Mouse (Mus musculus) C2C12 (cell line): ENCODE data around the gene Immp2l.

Source experiments
- CEBPB ChIP-seq: IDR thresholded peaks from one replicate; pipeline ENCODE4 v1.6.1; 2011; ENCODE audit warnings: low read depth, mild to moderate bottlenecking, control low read depth, moderate library complexity
- CTCF ChIP-seq: IDR thresholded peaks from one replicate; pipeline ENCODE4 v1.5.1; 2011; ENCODE audit not compliant: control insufficient read depth, insufficient read depth, insufficient read length
- MAX ChIP-seq: IDR thresholded peaks from one replicate; pipeline ENCODE4 v1.6.1; 2011; ENCODE audit warnings: mild to moderate bottlenecking, control low read depth
- MYOG ChIP-seq: IDR thresholded peaks from one replicate; pipeline ENCODE4 v1.6.1; 2011; ENCODE audit not compliant: control insufficient read depth, insufficient read length; ENCODE audit errors: extremely low read depth
- USF1 ChIP-seq: IDR thresholded peaks from one replicate; pipeline ENCODE4 v1.6.1; 2011; ENCODE audit warnings: low read depth, mild to moderate bottlenecking, control low read depth, moderate library complexity

- TF ChIP-seq CTCF (no peak), MAX (no peak), USF1 (no peak), MYOG (no peak), CEBPB (no peak)
Measured at GRCm38 (mm10) chr12:41880833-41881232, 856.9 kb downstream of the Immp2l start.
